Mouse (Mus musculus): ENCODE results near the gene Olfr71. TPM values are rescaled to one million over a fixed set of nuclear protein-coding genes. Genes with fewer than 3 reads are reported as not detected.

The Olfr71 gene
- polyA plus RNA-seq, 1 experiment = not detected

DNA sequence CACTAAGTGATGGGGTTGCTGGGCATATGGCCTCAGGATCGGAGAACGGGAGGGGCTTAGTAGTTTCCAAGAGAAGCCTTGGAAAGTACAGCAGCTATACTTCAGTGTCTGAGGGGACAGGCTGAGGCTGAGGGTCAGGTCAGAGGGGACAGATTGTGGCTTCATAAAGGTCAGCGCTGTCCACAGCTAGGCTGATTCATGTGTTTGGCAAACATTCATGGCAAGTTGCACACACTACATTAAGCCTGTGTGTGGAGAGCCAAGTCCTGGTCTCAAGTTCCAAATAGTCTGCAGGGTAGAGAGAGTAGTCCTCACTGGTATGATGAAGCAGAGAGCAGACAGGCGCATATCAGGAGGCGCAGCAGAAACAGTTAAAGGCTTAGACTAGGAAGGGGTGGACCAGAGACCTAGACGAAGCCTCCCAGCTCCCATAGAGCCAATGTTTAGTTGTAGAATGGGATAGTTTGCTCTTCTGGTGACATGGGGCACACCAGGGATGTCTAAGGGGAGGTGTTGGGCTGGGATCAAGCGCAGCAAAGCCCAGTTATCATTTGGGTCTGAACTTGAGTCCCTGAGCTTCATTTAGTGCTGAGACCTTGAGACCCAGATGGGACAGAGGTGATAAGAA, 30.5 kb downstream of the Olfr71 start:
- H3K36me3 ChIP-seq (ENCODE audit: control insufficient read depth, insufficient read depth) = no peaks in the 10 kb centered on the region
- H3K27me3 ChIP-seq (ENCODE audit: control insufficient read depth, insufficient read depth, insufficient read length) = peaks cover 45% of the 10 kb centered on the region
- TF ChIP-seq MYOD1 (IDR thresholded peaks at IDR 0.05; ENCODE audit: control insufficient read depth, insufficient read length, low read depth) (peak; percentile 7), MAX (IDR thresholded peaks at IDR 0.05) (no peak)
- H3ac ChIP-seq (ENCODE audit: control insufficient read depth, insufficient read length, low read depth) = no peak overlapping the region
- H3K79me3 ChIP-seq (ENCODE audit: low read depth) = no peaks in the 10 kb centered on the region
- H3K79me2 ChIP-seq (ENCODE audit: control insufficient read depth, insufficient read depth) = no peaks in the 10 kb centered on the region
- no peak overlapping the region for H3K4me3 ChIP-seq (ENCODE audit: insufficient read depth, poor library complexity, severe bottlenecking)

DNA sequence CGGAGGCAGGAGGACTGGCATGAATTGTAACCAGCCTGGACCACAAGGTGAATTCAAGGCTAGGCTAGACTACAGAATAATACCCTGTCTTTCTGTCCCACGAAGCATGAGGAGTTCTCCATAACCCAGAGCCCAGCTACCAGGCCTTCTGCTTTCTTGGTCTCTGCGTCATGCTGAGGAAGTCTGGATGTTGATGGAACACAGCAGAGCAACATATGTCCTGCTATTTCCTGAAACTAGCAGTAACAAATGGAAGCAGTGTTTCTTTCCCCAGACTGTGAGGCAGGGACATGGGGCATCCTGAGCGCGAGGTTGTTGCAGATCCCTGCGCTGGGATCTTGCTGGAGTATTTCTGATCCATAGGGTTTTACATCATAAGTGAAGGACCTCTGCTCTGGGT, 31.5 kb downstream of the Olfr71 start:
- TF ChIP-seq CEBPB (IDR thresholded peaks at IDR 0.05; ENCODE audit: low read depth) (no peak), USF1 (IDR thresholded peaks at IDR 0.05; ENCODE audit: low read depth) (no peak), CTCF (IDR thresholded peaks at IDR 0.05; ENCODE audit: control insufficient read depth, insufficient read depth, insufficient read length) (no peak), MAX (IDR thresholded peaks at IDR 0.05) (no peak), MYOG (IDR thresholded peaks at IDR 0.05; ENCODE audit: control insufficient read depth, extremely low read depth, insufficient read length) (no peak), MYOD1 (IDR thresholded peaks at IDR 0.05; ENCODE audit: control insufficient read depth, insufficient read length, low read depth) (no peak), FOSL1 (IDR thresholded peaks at IDR 0.05; ENCODE audit: insufficient read depth, low read length, poor library complexity, severe bottlenecking) (no peak)
- Histone ChIP-seq H3K36me3 (ENCODE audit: control insufficient read depth, insufficient read depth) (no peaks in the 10 kb centered on the region), H3ac (ENCODE audit: control insufficient read depth, insufficient read length, low read depth) (no peak overlapping the region), H3K79me3 (ENCODE audit: low read depth) (no peaks in the 10 kb centered on the region), H3K27me3 (ENCODE audit: control insufficient read depth, insufficient read depth, insufficient read length) (peaks cover 39% of the 10 kb centered on the region), H3K79me2 (ENCODE audit: control insufficient read depth, insufficient read depth) (no peaks in the 10 kb centered on the region), H3K4me3 (ENCODE audit: insufficient read depth, poor library complexity, severe bottlenecking) (no peak overlapping the region)

DNA sequence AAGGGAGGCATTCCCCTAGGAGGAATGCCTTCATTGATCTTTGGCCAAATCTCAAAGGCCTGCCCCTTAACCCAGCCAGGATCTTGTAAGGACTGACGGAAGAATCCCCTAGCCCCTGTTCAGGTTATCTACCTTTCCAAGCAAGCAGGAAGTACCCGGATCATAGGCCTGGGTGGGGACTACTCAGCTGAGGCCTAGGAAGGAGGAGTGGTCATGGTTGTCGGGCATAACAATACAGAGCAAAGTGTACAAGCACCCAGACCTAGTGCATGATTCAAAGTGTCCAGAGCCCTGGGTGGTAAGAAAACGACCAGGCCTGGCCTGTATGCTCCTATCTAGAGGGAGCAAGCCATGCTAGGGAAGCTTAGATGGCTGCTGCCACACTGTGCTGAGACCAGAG, 34.4 kb downstream of the Olfr71 start:
- no peak overlapping the region for H3ac ChIP-seq (ENCODE audit: control insufficient read depth, insufficient read length, low read depth)
- TF ChIP-seq CEBPB (IDR thresholded peaks at IDR 0.05; ENCODE audit: low read depth) (no peak), MYOG (IDR thresholded peaks at IDR 0.05; ENCODE audit: control insufficient read depth, extremely low read depth, insufficient read length) (no peak), MYOD1 (IDR thresholded peaks at IDR 0.05; ENCODE audit: control insufficient read depth, insufficient read length, low read depth) (no peak), FOSL1 (IDR thresholded peaks at IDR 0.05; ENCODE audit: insufficient read depth, low read length, poor library complexity, severe bottlenecking) (no peak), MAX (IDR thresholded peaks at IDR 0.05) (no peak), CTCF (IDR thresholded peaks at IDR 0.05; ENCODE audit: control insufficient read depth, insufficient read depth, insufficient read length) (no peak), USF1 (IDR thresholded peaks at IDR 0.05; ENCODE audit: low read depth) (no peak)
- H3K79me2 ChIP-seq (ENCODE audit: control insufficient read depth, insufficient read depth) = no peaks in the 10 kb centered on the region
- H3K79me3 ChIP-seq (ENCODE audit: low read depth) = no peaks in the 10 kb centered on the region
- peaks cover 26% of the 10 kb centered on the region for H3K27me3 ChIP-seq (ENCODE audit: control insufficient read depth, insufficient read depth, insufficient read length)
- no peak overlapping the region for H3K4me3 ChIP-seq (ENCODE audit: insufficient read depth, poor library complexity, severe bottlenecking)
- no peaks in the 10 kb centered on the region for H3K36me3 ChIP-seq (ENCODE audit: control insufficient read depth, insufficient read depth)

- H3K36me3 ChIP-seq (ENCODE audit: control insufficient read depth, insufficient read depth) = no peaks in the 10 kb centered on the region
These were observed 35.1 kb downstream of the Olfr71 start for GRCm38 (mm10) chr4:43674974-43675373.

DNA sequence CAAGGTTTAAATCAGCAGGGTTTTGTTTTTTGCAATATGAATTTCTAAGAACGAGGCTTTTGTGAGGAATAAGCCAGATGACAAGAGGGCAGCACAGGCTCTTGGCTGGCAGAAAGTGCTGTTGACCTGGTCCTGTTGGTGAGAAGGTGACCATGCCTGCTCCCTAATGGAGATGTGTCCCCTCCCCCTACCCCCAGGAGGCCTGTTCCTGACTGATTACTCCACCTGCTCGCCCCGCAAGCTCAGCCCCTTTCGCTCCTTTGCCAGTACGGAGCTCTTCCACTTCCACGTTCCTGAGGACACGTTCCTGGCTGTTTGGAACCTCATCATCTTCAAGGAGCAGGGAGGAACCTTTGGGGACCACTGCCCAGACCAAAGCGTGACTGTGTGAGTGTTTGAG, 36.4 kb downstream of the Olfr71 start:
- H3K36me3 ChIP-seq (ENCODE audit: control insufficient read depth, insufficient read depth) = no peaks in the 10 kb centered on the region
- H3K79me3 ChIP-seq (ENCODE audit: low read depth) = no peaks in the 10 kb centered on the region
- H3K4me3 ChIP-seq (ENCODE audit: insufficient read depth, poor library complexity, severe bottlenecking) = no peak overlapping the region
- TF ChIP-seq FOSL1 (IDR thresholded peaks at IDR 0.05; ENCODE audit: insufficient read depth, low read length, poor library complexity, severe bottlenecking) = no peak
- no peak for TF ChIP-seq MAX (IDR thresholded peaks at IDR 0.05)
- TF ChIP-seq USF1 (IDR thresholded peaks at IDR 0.05; ENCODE audit: low read depth) = no peak
- TF ChIP-seq MYOD1 (IDR thresholded peaks at IDR 0.05; ENCODE audit: control insufficient read depth, insufficient read length, low read depth) = no peak
- TF ChIP-seq CEBPB (IDR thresholded peaks at IDR 0.05; ENCODE audit: low read depth) = no peak
- no peak for TF ChIP-seq MYOG (IDR thresholded peaks at IDR 0.05; ENCODE audit: control insufficient read depth, extremely low read depth, insufficient read length)
- no peak for TF ChIP-seq CTCF (IDR thresholded peaks at IDR 0.05; ENCODE audit: control insufficient read depth, insufficient read depth, insufficient read length)
- peaks cover 19% of the 10 kb centered on the region for H3K27me3 ChIP-seq (ENCODE audit: control insufficient read depth, insufficient read depth, insufficient read length)
- H3K79me2 ChIP-seq (ENCODE audit: control insufficient read depth, insufficient read depth) = no peaks in the 10 kb centered on the region
- H3ac ChIP-seq (ENCODE audit: control insufficient read depth, insufficient read length, low read depth) = no peak overlapping the region

More at GRCm38 (mm10) chr4:43674974-43675373, 35.1 kb downstream of the Olfr71 start:
- no peaks in the 10 kb centered on the region for H3K79me2 ChIP-seq (ENCODE audit: control insufficient read depth, insufficient read depth)
- no peak overlapping the region for H3K4me3 ChIP-seq (ENCODE audit: insufficient read depth, poor library complexity, severe bottlenecking)
- H3K79me3 ChIP-seq (ENCODE audit: low read depth) = no peaks in the 10 kb centered on the region
- no peak overlapping the region for H3ac ChIP-seq (ENCODE audit: control insufficient read depth, insufficient read length, low read depth)
- TF ChIP-seq CEBPB (IDR thresholded peaks at IDR 0.05; ENCODE audit: low read depth) (no peak), FOSL1 (IDR thresholded peaks at IDR 0.05; ENCODE audit: insufficient read depth, low read length, poor library complexity, severe bottlenecking) (no peak), MYOG (IDR thresholded peaks at IDR 0.05; ENCODE audit: control insufficient read depth, extremely low read depth, insufficient read length) (no peak), CTCF (IDR thresholded peaks at IDR 0.05; ENCODE audit: control insufficient read depth, insufficient read depth, insufficient read length) (no peak), MAX (IDR thresholded peaks at IDR 0.05) (no peak), MYOD1 (IDR thresholded peaks at IDR 0.05; ENCODE audit: control insufficient read depth, insufficient read length, low read depth) (no peak), USF1 (IDR thresholded peaks at IDR 0.05; ENCODE audit: low read depth) (no peak)
- peaks cover 23% of the 10 kb centered on the region for H3K27me3 ChIP-seq (ENCODE audit: control insufficient read depth, insufficient read depth, insufficient read length)

GRCm38 (mm10) chr4:43672070-43672469, 38.0 kb downstream of the Olfr71 start:
- H3K79me2 ChIP-seq (ENCODE audit: control insufficient read depth, insufficient read depth) = no peaks in the 10 kb centered on the region
- H3K79me3 ChIP-seq (ENCODE audit: low read depth) = no peaks in the 10 kb centered on the region
- peaks cover 13% of the 10 kb centered on the region for H3K27me3 ChIP-seq (ENCODE audit: control insufficient read depth, insufficient read depth, insufficient read length)
- peak; percentile 50 for TF ChIP-seq CTCF (IDR thresholded peaks at IDR 0.05; ENCODE audit: control insufficient read depth, insufficient read depth, insufficient read length)
- no peak for TF ChIP-seq MAX (IDR thresholded peaks at IDR 0.05)
- no peak overlapping the region for H3ac ChIP-seq (ENCODE audit: control insufficient read depth, insufficient read length, low read depth)
- H3K4me3 ChIP-seq (ENCODE audit: insufficient read depth, poor library complexity, severe bottlenecking) = no peak overlapping the region
- H3K36me3 ChIP-seq (ENCODE audit: control insufficient read depth, insufficient read depth) = no peaks in the 10 kb centered on the region

Measured in C2C12 (cell line).